In the genomic region with DNA sequence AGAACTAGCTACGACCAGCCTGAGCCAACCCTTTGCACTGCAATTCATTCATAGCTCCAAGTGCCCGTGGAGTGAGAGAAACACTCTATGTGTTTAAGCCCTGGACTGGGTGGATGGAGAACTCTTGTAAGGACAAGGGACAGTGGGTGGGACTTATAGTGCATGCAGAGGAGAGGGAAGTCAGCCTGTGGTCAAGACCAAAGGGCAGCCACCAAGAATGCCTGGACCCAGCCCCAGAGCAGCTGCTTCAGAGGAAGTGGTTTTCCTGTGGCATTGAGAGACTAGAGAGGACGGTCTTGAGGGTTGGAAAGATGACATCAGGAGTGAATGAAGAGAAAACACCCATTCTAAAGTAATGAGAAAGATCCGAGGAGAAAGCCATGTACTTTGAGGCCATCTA, we compare ENCODE assay signal across 13 mouse cellular contexts. TPM values are rescaled to one million over a fixed set of nuclear protein-coding genes. Genes with fewer than 3 reads are reported as not detected.
A peak's percentile ranks its signal among the peaks of the same experiment; 100 is the strongest.
DNase-seq lines count a peak whose midpoint lies in the region; TF ChIP-seq lines count a peak whose summit lies in the region.
"Had no signal": no experiment of that assay in that cellular context is flagged by ENCODE, and none has a peak within 500 bp of the region (broad histone marks: within the 10 kb centered on the region; RNA-seq: fewer than 3 reads in every experiment).

No protein-coding gene starts in this region.

- H3K9me3 ChIP-seq in heart, embryonic 10.5 days = no peaks in the 10 kb centered on the region
- no peaks in the 10 kb centered on the region for H3K9me3 ChIP-seq in MEL (replicated peaks; ENCODE audit: insufficient read depth, low read length)
- H3K9me3 ChIP-seq: embryonic facial prominence, embryonic 12.5 days; limb, embryonic 13.5 days had no signal

- H3K36me3 ChIP-seq in heart, embryonic 10.5 days = no peaks in the 10 kb centered on the region
- H3K36me3 ChIP-seq in MEL (ENCODE audit: control insufficient read depth in 1 of 2, insufficient read depth in 2 of 2, low read length in 2 of 2) (peaks cover 0 to 40% of the 10 kb centered on the region in 2 experiments; a peak in 2 of 4 replicates), macrophage (ENCODE audit: inconsistent target) (no peaks in the 10 kb centered on the region)
- H3K36me3 ChIP-seq: embryonic facial prominence, embryonic 12.5 days; limb, embryonic 13.5 days had no signal

- no peak overlapping the region for H3K9ac ChIP-seq in MEL (ENCODE audit: control insufficient read depth, low read depth, low read length, poor library complexity, severe bottlenecking)
- H3K9ac ChIP-seq: embryonic facial prominence, embryonic 12.5 days; limb, embryonic 13.5 days had no signal

- H3K79me2 ChIP-seq in MEL (ENCODE audit: control insufficient read depth, insufficient read depth, low read length, poor library complexity) (no peaks in the 10 kb centered on the region), macrophage (ENCODE audit: inconsistent target) (no peaks in the 10 kb centered on the region)

- no peak for TF ChIP-seq CTCF in MEL (IDR thresholded peaks at IDR 0.05 in 2 of 3, conservative IDR thresholded peaks at IDR 0.05 in 1 of 3; ENCODE audit: control insufficient read depth in 1 of 3, insufficient read depth in 1 of 3, low read depth in 2 of 3, low read length in 3 of 3, poor library complexity in 1 of 3, severe bottlenecking in 1 of 3)

- H3K27ac ChIP-seq in heart, embryonic 10.5 days = no peak overlapping the region
- H3K27ac ChIP-seq in MEL (ENCODE audit: control insufficient read depth, low read depth, low read length) (peak overlapping the region; percentile 90), macrophage (peak overlapping the region; percentile 70)
- H3K27ac ChIP-seq: embryonic facial prominence, embryonic 12.5 days; limb, embryonic 13.5 days had no signal

- 78% methylated on average over 4 of the region's 4 CpGs for WGBS in heart, embryonic 10.5 days
- WGBS in macrophage (ENCODE audit: missing documents) = 8% methylated on average over 4 of the region's 4 CpGs

- peak; percentile 43 to 68 for DNase-seq in heart, adult 9 months (ENCODE audit: low spot score in 2 of 2)
- DNase-seq in heart, embryonic 10.5 days (ENCODE audit: low spot score) = no peak
- DNase-seq in MEL (ENCODE audit: low read depth, low spot score) = peak; percentile 25
- peak; percentile 23 for DNase-seq in kidney, postnatal 10 days
- DNase-seq in spleen, adult 12 weeks (ENCODE audit: low spot score) = no peak
- DNase-seq in thymus, postnatal 14 days = no peak
- DNase-seq in testis, postnatal 14 days (ENCODE audit: low spot score) = no peak

- TF ChIP-seq RAD21 in MEL (IDR thresholded peaks at IDR 0.05; ENCODE audit: low read depth, low read length) = no peak

- H3K4me1 ChIP-seq in heart, embryonic 10.5 days = peaks cover 11% of the 10 kb centered on the region
- peaks cover 34 to 48% of the 10 kb centered on the region in 2 experiments for H3K4me1 ChIP-seq in MEL (ENCODE audit: control insufficient read depth in 1 of 2, insufficient read depth in 2 of 2, low read length in 2 of 2)

- H3K27me3 ChIP-seq in heart, embryonic 10.5 days (ENCODE audit: insufficient read depth, poor library complexity, severe bottlenecking) = peaks cover 16% of the 10 kb centered on the region
- H3K27me3 ChIP-seq in MEL (ENCODE audit: control insufficient read depth in 1 of 2, insufficient read depth in 2 of 2, low read length in 2 of 2) = no peaks in the 10 kb centered on the region

- TF ChIP-seq POLR2A in MEL (IDR thresholded peaks at IDR 0.05; ENCODE audit: control insufficient read depth in 1 of 2, insufficient read depth in 1 of 2, low read depth in 1 of 2, low read length in 2 of 2, poor library complexity in 1 of 2) = no peak

- no peak for TF ChIP-seq EP300 in MEL (IDR thresholded peaks at IDR 0.05; ENCODE audit: low read depth in 1 of 2, low read length in 2 of 2)

- no peak overlapping the region for H3K4me3 ChIP-seq in heart, embryonic 10.5 days
- H3K4me3 ChIP-seq in MEL (ENCODE audit: control insufficient read depth in 1 of 2, insufficient read depth in 1 of 2, low read depth in 2 of 2, low read length in 2 of 2) (no peak overlapping the region), macrophage (ENCODE audit: inconsistent target) (no peak overlapping the region)
- H3K4me3 ChIP-seq: embryonic facial prominence, embryonic 12.5 days; limb, embryonic 13.5 days had no signal

TF ChIP-seq in MEL, 35 proteins besides CTCF, POLR2A, EP300 and RAD21:
- no peak for TF ChIP-seq USF2 (IDR thresholded peaks at IDR 0.05; ENCODE audit: borderline replicate concordance in 1 of 2, insufficient read depth in 1 of 2, low read depth in 1 of 2, low read length in 2 of 2)
- TF ChIP-seq MAZ (IDR thresholded peaks at IDR 0.05; ENCODE audit: low read depth, low read length) = no peak
- TF ChIP-seq GABPA (IDR thresholded peaks at IDR 0.05; ENCODE audit: low read depth, low read length) = no peak
- no peak for TF ChIP-seq E2F4 (IDR thresholded peaks at IDR 0.05; ENCODE audit: borderline replicate concordance, low read depth, low read length)
- no peak for TF ChIP-seq MYB (IDR thresholded peaks at IDR 0.05; ENCODE audit: low read depth, low read length)
- TF ChIP-seq ZC3H11A (IDR thresholded peaks at IDR 0.05; ENCODE audit: low read depth, low read length) = no peak
- TF ChIP-seq JUND (IDR thresholded peaks at IDR 0.05; ENCODE audit: low read depth, low read length) = no peak
- no peak for TF ChIP-seq ZMIZ1 (IDR thresholded peaks at IDR 0.05; ENCODE audit: low read depth, low read length)
- TF ChIP-seq TBP (IDR thresholded peaks at IDR 0.05; ENCODE audit: low read depth, low read length) = no peak
- no peak for TF ChIP-seq TCF12 (IDR thresholded peaks at IDR 0.05; ENCODE audit: low read depth, low read length)
- TF ChIP-seq CHD2 (IDR thresholded peaks at IDR 0.05; ENCODE audit: low read length) = no peak
- TF ChIP-seq CHD1 (IDR thresholded peaks at IDR 0.05; ENCODE audit: low read depth, low read length) = no peak
- no peak for TF ChIP-seq SIN3A (IDR thresholded peaks at IDR 0.05; ENCODE audit: low read length)
- TF ChIP-seq SMC3 (IDR thresholded peaks at IDR 0.05; ENCODE audit: low read depth, low read length) = no peak
- TF ChIP-seq MXI1 (IDR thresholded peaks at IDR 0.05; ENCODE audit: low read depth, low read length) = no peak
- no peak for TF ChIP-seq NELFE (IDR thresholded peaks at IDR 0.05; ENCODE audit: low read depth, low read length)
- no peak for TF ChIP-seq ZNF384 (IDR thresholded peaks at IDR 0.05; ENCODE audit: low read depth, low read length)
- TF ChIP-seq KAT2A (conservative IDR thresholded peaks at IDR 0.05; ENCODE audit: low read depth, low read length) = no peak
- no peak for TF ChIP-seq USF1 (IDR thresholded peaks at IDR 0.05; ENCODE audit: low read depth, low read length)

RNA-seq across cellular contexts. Expression of a gene that starts 5.2 kb away (rescaled TPM):
- polyA plus RNA-seq in heart, embryonic 10.5 days (2016; fragmentation: Nextera tagmentation; extraction: Ambion mirVana) = 5.5 and 7.1 TPM in 2 replicates
- 1.1 and 1.6 TPM in 2 replicates for total RNA-seq in MEL (2012; rRNA removed)
- polyA plus RNA-seq in MEL (2012; ENCODE audit: insufficient read depth in 1 of 2, insufficient read length in 2 of 2, low read depth in 1 of 2, low replicate concordance in 2 of 2, missing spikeins in 1 of 2) = 1 to 10 TPM in 1 of 2 experiments, not detected in 1; 5.7 TPM
- under 1 TPM in 1 of 26 experiments, not detected in 25; 0.65 TPM for total RNA-seq in macrophage (2018; cell fraction: chromatin; rRNA removed)
- total RNA-seq in macrophage (2018; cell fraction: cytosol; rRNA removed) = under 1 TPM; 0.07 to 0.66 (median 0.24) TPM
- 1 to 10 TPM in 1 of 26 experiments, under 1 TPM in 12, not detected in 13; 0.17 to 1.7 (median 0.52) TPM for total RNA-seq in macrophage (2018; cell fraction: nucleus; rRNA removed)
- 0.45 to 1.1 TPM (median 0.86 TPM) in 3 replicates for polyA plus RNA-seq in macrophage (2018)

RNA-seq across cellular contexts. Expression of a gene that starts 33.1 kb away (rescaled TPM):
- polyA plus RNA-seq in heart, embryonic 10.5 days (2016; fragmentation: Nextera tagmentation; extraction: Ambion mirVana) = not detected in 2 replicates
- total RNA-seq in MEL (2012; rRNA removed) = not detected in 2 replicates
- polyA plus RNA-seq in MEL (2012; ENCODE audit: insufficient read depth in 1 of 2, insufficient read length in 2 of 2, low read depth in 1 of 2, low replicate concordance in 2 of 2, missing spikeins in 1 of 2) (not detected), macrophage (2018) (not detected in 3 replicates)
- total RNA-seq in macrophage (2018; cell fraction: chromatin; rRNA removed) = not detected
- total RNA-seq in macrophage (2018; cell fraction: cytosol; rRNA removed) = not detected
- total RNA-seq in macrophage (2018; cell fraction: nucleus; rRNA removed) = not detected
- polyA plus RNA-seq: embryonic facial prominence, embryonic 12.5 days; gonadal fat pad, adult 2 months; intestine, embryonic 14.5 days; limb, embryonic 13.5 days; small intestine, adult 2 months had no signal

RNA-seq across cellular contexts. Expression of a gene that starts 50.5 kb away (rescaled TPM):
- polyA plus RNA-seq in heart, embryonic 10.5 days (2016; fragmentation: Nextera tagmentation; extraction: Ambion mirVana) = not detected in 2 replicates
- total RNA-seq in MEL (2012; rRNA removed) = not detected in 2 replicates
- polyA plus RNA-seq in MEL (2012; ENCODE audit: insufficient read depth in 1 of 2, insufficient read length in 2 of 2, low read depth in 1 of 2, low replicate concordance in 2 of 2, missing spikeins in 1 of 2) = under 1 TPM in 1 of 2 experiments, not detected in 1; 0.03 TPM
- not detected for total RNA-seq in macrophage (2018; cell fraction: chromatin; rRNA removed)
- not detected for total RNA-seq in macrophage (2018; cell fraction: cytosol; rRNA removed)
- total RNA-seq in macrophage (2018; cell fraction: nucleus; rRNA removed) = not detected
- not detected in 3 replicates for polyA plus RNA-seq in macrophage (2018)
- polyA plus RNA-seq: embryonic facial prominence, embryonic 12.5 days; gonadal fat pad, adult 2 months; intestine, embryonic 14.5 days; limb, embryonic 13.5 days; small intestine, adult 2 months had no signal

Comparison
In these comparisons a context has a peak if more than half of its experiments do, and no peak if none do; other contexts are left out.
1. DNase-seq: peak in heart, adult 9 months (2 of 2), MEL (single experiment) and kidney, postnatal 10 days (single experiment); none in heart, embryonic 10.5 days (single experiment), spleen, adult 12 weeks (single experiment), thymus, postnatal 14 days (single experiment) and testis, postnatal 14 days (single experiment).